Mouse (Mus musculus): ENCODE data around the gene Scyl1.

DNA sequence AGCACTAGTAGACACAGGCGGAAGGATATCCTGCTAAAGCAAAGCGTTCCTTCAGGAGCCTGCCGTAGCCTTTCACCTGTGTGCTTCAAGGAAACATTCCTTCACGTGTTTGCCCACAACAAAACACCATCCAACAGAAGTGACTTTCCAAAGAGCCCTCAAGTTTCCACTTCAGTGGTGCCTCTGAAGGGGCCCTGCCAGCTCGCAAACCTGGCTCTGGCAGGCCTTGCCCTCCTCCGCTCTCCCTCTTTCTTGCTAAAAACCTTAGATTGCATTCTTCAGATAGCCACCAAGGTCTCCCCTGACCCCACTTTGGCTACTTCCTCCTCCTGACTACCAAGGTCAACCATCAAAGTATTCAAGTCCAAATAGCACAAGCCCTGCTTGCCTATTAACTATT is 10.3 kb upstream of the Scyl1 start:
- TF ChIP-seq ZC3H11A (IDR thresholded peaks at IDR 0.05; ENCODE audit: borderline replicate concordance, low read depth, low read length) (no peak), ZNF384 (IDR thresholded peaks at IDR 0.05; ENCODE audit: low read depth, low read length) (no peak), CHD2 (IDR thresholded peaks at IDR 0.05; ENCODE audit: low read depth, low read length) (no peak), MAFK (IDR thresholded peaks at IDR 0.05; ENCODE audit: insufficient read depth, low read depth, low read length) (no peak)

Measured in ES-E14 (cell line).